Mouse (Mus musculus): ENCODE data around the gene Galntl6.

DNA sequence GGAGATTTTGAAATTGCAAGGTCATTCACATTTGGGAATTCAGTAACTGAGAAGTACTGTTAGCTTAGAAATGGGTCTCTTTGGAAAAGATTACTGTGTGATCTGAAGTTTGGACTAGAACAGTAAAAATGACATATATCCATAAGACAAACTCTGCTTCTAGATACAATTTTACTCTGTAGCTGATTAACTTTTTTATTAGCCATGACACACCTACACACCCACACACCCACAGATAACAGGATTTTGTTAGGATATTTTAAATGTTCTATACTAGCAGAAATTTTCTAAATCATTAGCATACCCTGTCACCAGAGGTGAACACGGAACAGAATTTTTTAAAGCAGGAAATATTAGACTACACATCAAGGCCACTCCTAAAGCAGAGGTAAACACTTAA lies 722.7 kb downstream of the Galntl6 start:
- TF ChIP-seq CTCF (conservative IDR thresholded peaks at IDR 0.05 in 1 of 2, IDR thresholded peaks at IDR 0.05 in 1 of 2; ENCODE audit: low read depth in 2 of 2, low read length in 2 of 2) (no peak), MEF2A (IDR thresholded peaks at IDR 0.05; ENCODE audit: borderline replicate concordance, low read depth, low read length) (no peak), CHD2 (IDR thresholded peaks at IDR 0.05; ENCODE audit: low read length) (no peak), ZC3H11A (IDR thresholded peaks at IDR 0.05; ENCODE audit: low read depth, low read length) (no peak), RCOR1 (conservative IDR thresholded peaks at IDR 0.05; ENCODE audit: low read depth, low read length) (no peak), POLR2A (IDR thresholded peaks at IDR 0.05; ENCODE audit: low read depth, low read length) (no peak), EP300 (IDR thresholded peaks at IDR 0.05; ENCODE audit: low read length) (no peak), KAT2A (IDR thresholded peaks at IDR 0.05; ENCODE audit: insufficient replicate concordance, low read length) (no peak), SIN3A (IDR thresholded peaks at IDR 0.05; ENCODE audit: low read length) (no peak), RAD21 (IDR thresholded peaks at IDR 0.05; ENCODE audit: low read depth, low read length) (no peak), TCF12 (IDR thresholded peaks at IDR 0.05; ENCODE audit: low read depth, low read length) (no peak), ZKSCAN1 (IDR thresholded peaks at IDR 0.05; ENCODE audit: borderline replicate concordance, low read depth, low read length) (no peak), MYC (IDR thresholded peaks at IDR 0.05; ENCODE audit: low read depth, low read length) (no peak), SMC3 (IDR thresholded peaks at IDR 0.05; ENCODE audit: low read depth, low read length) (no peak)

Measured in CH12.LX (cell line).